Comparison of ENCODE assay signal across 17 mouse cellular contexts in genomic region chr16:44199066-44199703, GRCm38 (mm10). TPM values are rescaled to one million over a fixed set of nuclear protein-coding genes. Genes with fewer than 3 reads are reported as not detected.
A peak's percentile ranks its signal among the peaks of the same experiment; 100 is the strongest.
DNase-seq lines count a peak whose midpoint lies in the region; ATAC-seq and TF ChIP-seq lines count a peak whose summit lies in the region.
"Had no signal": no experiment of that assay in that cellular context is flagged by ENCODE, and none has a peak within 500 bp of the region (broad histone marks: within the 10 kb centered on the region; RNA-seq: fewer than 3 reads in every experiment).

No protein-coding gene starts in this region.

- no peak for TF ChIP-seq EP300 in lung, postnatal 0 days (IDR thresholded peaks at IDR 0.05)

- H3K4me1 ChIP-seq in lung, postnatal 0 days (ENCODE audit: insufficient read depth, low read depth, low read length), result no peaks in the 10 kb centered on the region
- H3K4me1 ChIP-seq in bone marrow macrophage, adult 2 months (ENCODE audit: control insufficient read depth, insufficient read depth, low read length), result peaks cover 18% of the 10 kb centered on the region
- H3K4me1 ChIP-seq: heart, embryonic 15.5 days; midbrain, embryonic 13.5 days had no signal

- no peaks in the 10 kb centered on the region for H3K27me3 ChIP-seq in lung, postnatal 0 days (replicated peaks; ENCODE audit: insufficient read depth, low read length)
- no peaks in the 10 kb centered on the region for H3K27me3 ChIP-seq in splenic B cell, adult 2 months (ENCODE audit: control insufficient read depth, insufficient read depth, low read length, poor library complexity, severe bottlenecking)
- H3K27me3 ChIP-seq: heart, embryonic 15.5 days; midbrain, embryonic 13.5 days had no signal

- no peaks in the 10 kb centered on the region for H3K9me3 ChIP-seq in lung, postnatal 0 days (ENCODE audit: low read length)
- H3K9me3 ChIP-seq: heart, embryonic 15.5 days; midbrain, embryonic 13.5 days had no signal

- WGBS in lung, postnatal 0 days, result 75% methylated on average over 14 of the region's 14 CpGs

- no peak for TF ChIP-seq CTCF in lung, postnatal 0 days (IDR thresholded peaks at IDR 0.05)
- TF ChIP-seq CTCF in bone marrow macrophage, adult 2 months (IDR thresholded peaks at IDR 0.05; ENCODE audit: low read depth, low read length), result no peak

- H3K9ac ChIP-seq in lung, postnatal 0 days (replicated peaks; ENCODE audit: low read depth), result no peak overlapping the region
- H3K9ac ChIP-seq: forebrain, postnatal 0 days; heart, embryonic 15.5 days; midbrain, embryonic 13.5 days had no signal

- no peak overlapping the region for H3K27ac ChIP-seq in lung, postnatal 0 days (ENCODE audit: low read length)
- peak overlapping the region; percentile 54 for H3K27ac ChIP-seq in bone marrow macrophage, adult 2 months (ENCODE audit: insufficient read depth, low read depth, low read length)
- H3K27ac ChIP-seq: heart, adult 2 months; heart, embryonic 15.5 days; midbrain, embryonic 13.5 days had no signal

- H3K4me3 ChIP-seq in lung, postnatal 0 days (ENCODE audit: low read depth, low read length), result no peak overlapping the region
- no peak overlapping the region for H3K4me3 ChIP-seq in bone marrow macrophage, adult 2 months (ENCODE audit: insufficient read depth, low read length)
- H3K4me3 ChIP-seq: erythroblast, embryonic 14.5 days; heart, adult 2 months; heart, embryonic 15.5 days; midbrain, embryonic 13.5 days had no signal

- no peak; the same call in 1 of the 2 replicates for ATAC-seq in lung, postnatal 0 days
- peak; percentile 94 for ATAC-seq in megakaryocyte progenitor cell, adult 5-6 weeks (replicated peaks; ENCODE audit: poor library complexity)
- no peak for ATAC-seq in cerebellum, adult (ENCODE audit: insufficient number of reproducible peaks, low FRiP score, low TSS enrichment)
- ATAC-seq: forebrain, postnatal 0 days; inflammation-experienced regulatory T-cells, adult 6 months; midbrain, embryonic 13.5 days had no signal

- no peak for TF ChIP-seq POLR2A in bone marrow macrophage, adult 2 months (IDR thresholded peaks at IDR 0.05; ENCODE audit: borderline replicate concordance, low read depth, low read length)

- H3K36me3 ChIP-seq in lung, postnatal 0 days (ENCODE audit: insufficient read depth, low read length), result peaks cover 8% of the 10 kb centered on the region; the same call in 1 of the 2 replicates
- H3K36me3 ChIP-seq in splenic B cell, adult 2 months (ENCODE audit: control insufficient read depth, insufficient read depth, low read length, poor library complexity, severe bottlenecking), result no peaks in the 10 kb centered on the region

- no peak overlapping the region for H3K4me2 ChIP-seq in lung, postnatal 0 days (replicated peaks; ENCODE audit: low read depth, low read length)
- H3K4me2 ChIP-seq: heart, embryonic 15.5 days; midbrain, embryonic 13.5 days had no signal

- DNase-seq in lung, adult 18-20 months, result peak; percentile 20 to 27
- DNase-seq in lung, postnatal 0 days (ENCODE audit: low spot score), result no peak
- peak; percentile 87 for DNase-seq in splenic B cell, adult 2 months (ENCODE audit: low read depth, low spot score)
- DNase-seq in urinary bladder, postnatal 36 days (ENCODE audit: low spot score in 2 of 2), result no peak
- DNase-seq: cerebellum, adult 11-12 months; cerebellum, postnatal 36 days; forebrain, postnatal 0 days; left cerebral cortex, postnatal 4 days; thymus, postnatal 36 days had no signal

RNA-seq across cellular contexts. Expression of gene Usf3, which starts 26.1 kb away (rescaled TPM):
- 2.4 and 2.5 TPM in 2 replicates for polyA plus RNA-seq in lung, postnatal 0 days (2015; fragmentation: Nextera tagmentation; extraction: Ambion mirVana)
- 13.6 and 18.4 TPM in 2 replicates for polyA plus RNA-seq in bone marrow macrophage, adult 2 months (2012; ENCODE audit: insufficient read depth, insufficient read length, missing spikeins)
- total RNA-seq in megakaryocyte progenitor cell, adult 5-6 weeks (2015), result 26.5 and 30.7 TPM in 2 replicates
- 9.4 and 10.0 TPM in 2 replicates for total RNA-seq in megakaryocyte progenitor cell, adult 5-6 weeks (2017)

RNA-seq across cellular contexts. Expression of gene Naa50, which starts 59.6 kb away (rescaled TPM):
- 30.0 and 34.7 TPM in 2 replicates for polyA plus RNA-seq in lung, postnatal 0 days (2015; fragmentation: Nextera tagmentation; extraction: Ambion mirVana)
- 67.2 TPM in 2 replicates for polyA plus RNA-seq in bone marrow macrophage, adult 2 months (2012; ENCODE audit: insufficient read depth, insufficient read length, missing spikeins)
- total RNA-seq in megakaryocyte progenitor cell, adult 5-6 weeks (2015), result 164 and 170 TPM in 2 replicates
- 112 and 129 TPM in 2 replicates for total RNA-seq in megakaryocyte progenitor cell, adult 5-6 weeks (2017)

RNA-seq across cellular contexts. Expression of gene Atp6v1a, which starts 59.7 kb away (rescaled TPM):
- polyA plus RNA-seq in lung, postnatal 0 days (2015; fragmentation: Nextera tagmentation; extraction: Ambion mirVana), result 77.7 and 87.3 TPM in 2 replicates
- 244 and 271 TPM in 2 replicates for polyA plus RNA-seq in bone marrow macrophage, adult 2 months (2012; ENCODE audit: insufficient read depth, insufficient read length, missing spikeins)
- total RNA-seq in megakaryocyte progenitor cell, adult 5-6 weeks (2015), result 49.5 and 51.9 TPM in 2 replicates
- total RNA-seq in megakaryocyte progenitor cell, adult 5-6 weeks (2017), result 81.0 and 83.3 TPM in 2 replicates

Comparison
In these comparisons a context has a peak if more than half of its experiments do, and no peak if none do; other contexts are left out.
1. DNase-seq: peak in lung, adult 18-20 months (2 of 2) and splenic B cell, adult 2 months (single experiment); none in lung, postnatal 0 days (single experiment) and urinary bladder, postnatal 36 days (0 of 2).